Mouse (Mus musculus): ENCODE results near the gene Akap13.

DNA sequence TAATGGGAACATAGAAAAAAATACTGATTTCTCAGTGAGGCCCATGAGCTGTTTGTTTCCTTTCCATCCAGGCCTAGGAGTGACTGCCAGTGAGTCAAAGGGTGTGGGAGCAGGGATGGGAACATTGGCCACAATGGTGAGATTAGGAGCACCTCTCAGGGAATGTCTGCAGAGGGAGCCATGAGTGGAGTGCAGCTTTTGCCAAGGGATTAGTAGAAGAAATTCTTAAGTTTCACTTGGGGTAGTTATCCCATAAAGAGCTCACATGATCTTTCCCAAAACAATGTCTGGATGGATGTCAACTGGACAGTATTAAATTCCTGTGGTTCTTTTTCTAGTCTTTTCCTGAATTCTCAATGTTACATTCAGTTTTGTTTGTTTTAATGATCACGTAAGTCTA is 227.6 kb downstream of the Akap13 start:
- TF ChIP-seq ZC3H11A (IDR thresholded peaks at IDR 0.05; ENCODE audit: borderline replicate concordance, low read depth, low read length) (no peak), ZNF384 (IDR thresholded peaks at IDR 0.05; ENCODE audit: low read depth, low read length) (no peak), MAFK (IDR thresholded peaks at IDR 0.05; ENCODE audit: insufficient read depth, low read depth, low read length) (no peak), HCFC1 (IDR thresholded peaks at IDR 0.05; ENCODE audit: borderline replicate concordance, insufficient read depth, low read length) (no peak), CHD2 (IDR thresholded peaks at IDR 0.05; ENCODE audit: low read depth, low read length) (no peak)
